ENCODE assay signal across 25 mouse cellular contexts in genomic region chr19:28448811-28449210, GRCm38 (mm10).
DNase-seq lines count a peak whose midpoint lies in the region; ATAC-seq and TF ChIP-seq lines count a peak whose summit lies in the region.
"Had no signal": no experiment of that assay in that cellular context is flagged by ENCODE, and none has a peak within 500 bp of the region (broad histone marks: within the 10 kb centered on the region; RNA-seq: fewer than 3 reads in every experiment).

No protein-coding gene starts in this region.

- no peak overlapping the region for H3K4me2 ChIP-seq in kidney, embryonic 15.5 days
- no peak overlapping the region for H3K4me2 ChIP-seq in limb, embryonic 11.5 days (ENCODE audit: low read depth, severe bottlenecking)
- H3K4me2 ChIP-seq in hindbrain, embryonic 13.5 days: no peak overlapping the region
- H3K4me2 ChIP-seq in forebrain, embryonic 11.5 days (ENCODE audit: low read depth, low read length, severe bottlenecking): no peak overlapping the region
- H3K4me2 ChIP-seq: embryonic facial prominence, embryonic 15.5 days; forebrain, embryonic 13.5 days; heart, embryonic 12.5 days; hindbrain, embryonic 15.5 days had no signal

- no peaks in the 10 kb centered on the region for H3K9me3 ChIP-seq in kidney, embryonic 15.5 days (replicated peaks)
- H3K9me3 ChIP-seq in limb, embryonic 11.5 days (ENCODE audit: control insufficient read depth, low read length): no peaks in the 10 kb centered on the region
- no peaks in the 10 kb centered on the region for H3K9me3 ChIP-seq in hindbrain, embryonic 13.5 days
- H3K9me3 ChIP-seq in forebrain, embryonic 11.5 days (ENCODE audit: control insufficient read depth, low read length): no peaks in the 10 kb centered on the region
- H3K9me3 ChIP-seq: embryonic facial prominence, embryonic 15.5 days; forebrain, embryonic 13.5 days; G1E; heart, embryonic 12.5 days; hindbrain, embryonic 10.5 days; hindbrain, embryonic 15.5 days had no signal

- H3K4me1 ChIP-seq in kidney, embryonic 15.5 days: peaks cover 11% of the 10 kb centered on the region; the same call in 1 of the 2 replicates
- peaks cover 6% of the 10 kb centered on the region for H3K4me1 ChIP-seq in kidney, adult 2 months (ENCODE audit: control insufficient read depth, insufficient read depth, low read length)
- H3K4me1 ChIP-seq in limb, embryonic 11.5 days (ENCODE audit: control insufficient read depth, insufficient read depth, low read length): peaks cover 16% of the 10 kb centered on the region
- peaks cover 12% of the 10 kb centered on the region for H3K4me1 ChIP-seq in hindbrain, embryonic 13.5 days (replicated peaks)
- H3K4me1 ChIP-seq in forebrain, embryonic 11.5 days (replicated peaks; ENCODE audit: control insufficient read depth, insufficient read depth, low read length): no peaks in the 10 kb centered on the region; the same call in 1 of the 2 replicates

- H3K4me3 ChIP-seq in kidney, embryonic 15.5 days (replicated peaks): no peak overlapping the region
- no peak overlapping the region for H3K4me3 ChIP-seq in kidney, adult 2 months (ENCODE audit: insufficient read depth, low read depth, low read length)
- no peak overlapping the region for H3K4me3 ChIP-seq in limb, embryonic 11.5 days (ENCODE audit: low read depth, low read length)
- H3K4me3 ChIP-seq in hindbrain, embryonic 13.5 days: no peak overlapping the region
- no peak overlapping the region for H3K4me3 ChIP-seq in forebrain, embryonic 11.5 days (ENCODE audit: low read depth, low read length)
- H3K4me3 ChIP-seq: embryonic facial prominence, embryonic 15.5 days; forebrain, embryonic 13.5 days; gastrocnemius, adult 2 months; heart, embryonic 12.5 days; hindbrain, embryonic 10.5 days; hindbrain, embryonic 15.5 days had no signal

- no peak for TF ChIP-seq CTCF in kidney, adult 2 months (conservative IDR thresholded peaks at IDR 0.05; ENCODE audit: insufficient read depth, insufficient read length, low read depth, low read length)

- ATAC-seq in kidney, embryonic 15.5 days (replicated peaks; ENCODE audit: low FRiP score): no peak
- ATAC-seq in limb, embryonic 11.5 days (ENCODE audit: insufficient number of reproducible peaks, low FRiP score, low TSS enrichment, low read depth): no peak
- ATAC-seq in hindbrain, embryonic 13.5 days (ENCODE audit: low FRiP score): no peak
- ATAC-seq in forebrain, embryonic 11.5 days (replicated peaks; ENCODE audit: low FRiP score): no peak
- ATAC-seq: activated CD4-positive, CD25-positive, alpha-beta regulatory T cell, adult 4 months; CD4-positive, CD25-positive, alpha-beta regulatory T cell, adult 4 months; forebrain, embryonic 13.5 days; forebrain, postnatal 0 days; inflammation-experienced regulatory T-cells, adult 6 months; Patski had no signal

- H3K9ac ChIP-seq in kidney, embryonic 15.5 days: no peak overlapping the region
- H3K9ac ChIP-seq in limb, embryonic 11.5 days (ENCODE audit: low read length): no peak overlapping the region
- no peak overlapping the region for H3K9ac ChIP-seq in hindbrain, embryonic 13.5 days
- no peak overlapping the region for H3K9ac ChIP-seq in forebrain, embryonic 11.5 days (ENCODE audit: low read length)
- H3K9ac ChIP-seq: embryonic facial prominence, embryonic 15.5 days; forebrain, embryonic 13.5 days; forebrain, postnatal 0 days; heart, embryonic 12.5 days; hindbrain, embryonic 15.5 days had no signal

- no peaks in the 10 kb centered on the region for H3K36me3 ChIP-seq in kidney, embryonic 15.5 days
- no peaks in the 10 kb centered on the region for H3K36me3 ChIP-seq in kidney, adult 2 months (ENCODE audit: control insufficient read depth, insufficient read depth, low read length)
- no peaks in the 10 kb centered on the region for H3K36me3 ChIP-seq in limb, embryonic 11.5 days (ENCODE audit: control insufficient read depth, insufficient read depth, low read length)
- no peaks in the 10 kb centered on the region for H3K36me3 ChIP-seq in hindbrain, embryonic 13.5 days
- H3K36me3 ChIP-seq in forebrain, embryonic 11.5 days (ENCODE audit: control insufficient read depth, insufficient read depth, low read length): no peaks in the 10 kb centered on the region
- H3K36me3 ChIP-seq: embryonic facial prominence, embryonic 15.5 days; G1E; heart, embryonic 12.5 days; hindbrain, embryonic 10.5 days; hindbrain, embryonic 15.5 days had no signal

- no peak for TF ChIP-seq POLR2A in kidney, adult 2 months (IDR thresholded peaks at IDR 0.05; ENCODE audit: low read depth, low read length)

- peak overlapping the region; percentile 13; the same call in 1 of the 2 replicates for H3K27ac ChIP-seq in kidney, embryonic 15.5 days
- H3K27ac ChIP-seq in kidney, adult 2 months (ENCODE audit: insufficient read depth, low read depth, low read length): no peak overlapping the region
- H3K27ac ChIP-seq in limb, embryonic 11.5 days (replicated peaks; ENCODE audit: low read depth, low read length): peak overlapping the region; percentile 6; the same call in 1 of the 2 replicates
- H3K27ac ChIP-seq in hindbrain, embryonic 13.5 days: no peak overlapping the region
- no peak overlapping the region for H3K27ac ChIP-seq in forebrain, embryonic 11.5 days (ENCODE audit: low read depth, low read length)
- H3K27ac ChIP-seq: embryonic facial prominence, embryonic 15.5 days; forebrain, embryonic 13.5 days; gastrocnemius, adult 2 months; hindbrain, embryonic 10.5 days; hindbrain, embryonic 15.5 days had no signal

- H3K27me3 ChIP-seq in kidney, embryonic 15.5 days: no peaks in the 10 kb centered on the region
- no peaks in the 10 kb centered on the region for H3K27me3 ChIP-seq in kidney, adult 2 months (replicated peaks; ENCODE audit: control insufficient read depth, insufficient read depth, low read length)
- H3K27me3 ChIP-seq in limb, embryonic 11.5 days (ENCODE audit: control insufficient read depth, insufficient read depth, low read length): no peaks in the 10 kb centered on the region
- no peaks in the 10 kb centered on the region for H3K27me3 ChIP-seq in hindbrain, embryonic 13.5 days
- H3K27me3 ChIP-seq in forebrain, embryonic 11.5 days (ENCODE audit: control insufficient read depth, insufficient read depth, low read length): no peaks in the 10 kb centered on the region
- H3K27me3 ChIP-seq: embryonic facial prominence, embryonic 15.5 days; forebrain, embryonic 13.5 days; heart, embryonic 12.5 days; hindbrain, embryonic 15.5 days; Patski had no signal

- no peak for DNase-seq in kidney, adult 2 months
- DNase-seq in NIH3T3 (ENCODE audit: low read depth): peak; percentile 77
- DNase-seq in fibroblast of lung, adult 2 months (ENCODE audit: low read depth): peak; percentile 47
- no peak for DNase-seq in limb, embryonic 11.5 days (ENCODE audit: low spot score)
- DNase-seq in layer of hippocampus, postnatal 14 days (ENCODE audit: low spot score in 2 of 2): no peak
- DNase-seq in forebrain, embryonic 11.5 days (ENCODE audit: low spot score): no peak
- DNase-seq: adrenal gland, postnatal 14 days; B cell, adult 2 months; cerebellum, adult 11-12 months; cerebellum, adult 9-10 months; cerebellum, postnatal 25 days; forebrain, postnatal 0 days; gastrocnemius, adult 2 months had no signal

- 72% methylated on average over 4 of the region's 4 CpGs for WGBS in kidney, embryonic 15.5 days
- 73% methylated on average over 4 of the region's 4 CpGs for WGBS in kidney, adult 2 months
- WGBS in limb, embryonic 11.5 days: 49% methylated on average over 4 of the region's 4 CpGs
- 92% methylated on average over 4 of the region's 4 CpGs for WGBS in hindbrain, embryonic 13.5 days
- 88% methylated on average over 4 of the region's 4 CpGs for WGBS in forebrain, embryonic 11.5 days

Comparison
In these comparisons a context has a peak if more than half of its experiments do, and no peak if none do; other contexts are left out.
1. H3K27ac ChIP-seq: peak in kidney, embryonic 15.5 days (single experiment) and limb, embryonic 11.5 days (single experiment); none in kidney, adult 2 months (single experiment), hindbrain, embryonic 13.5 days (single experiment) and forebrain, embryonic 11.5 days (single experiment).
2. DNase-seq: peak in NIH3T3 (single experiment) and fibroblast of lung, adult 2 months (single experiment); none in kidney, adult 2 months (single experiment), limb, embryonic 11.5 days (single experiment), layer of hippocampus, postnatal 14 days (0 of 2) and forebrain, embryonic 11.5 days (single experiment).